In the genomic region with DNA sequence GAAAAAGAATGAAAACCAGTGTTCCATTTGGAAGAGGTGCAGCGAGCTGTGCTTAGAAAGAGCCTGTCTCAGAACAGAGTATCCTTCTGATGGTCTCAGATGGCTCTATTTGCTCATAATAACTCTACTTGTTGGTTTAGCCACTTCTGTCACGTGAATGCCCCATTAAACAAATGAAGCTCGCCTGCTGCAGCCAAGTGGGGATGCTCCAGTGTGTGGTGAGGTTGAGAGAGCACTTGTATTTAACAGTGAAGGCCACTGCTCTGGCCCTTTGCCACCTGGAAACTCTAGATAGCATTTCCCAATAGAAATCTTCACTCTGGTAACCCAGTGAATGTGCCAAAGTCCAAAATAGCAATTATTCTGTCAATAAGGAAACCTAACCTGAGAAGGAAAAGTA, we compare ENCODE assay signal across 13 mouse cellular contexts.
DNase-seq lines count a peak whose midpoint lies in the region; ATAC-seq lines count a peak whose summit lies in the region.
"Had no signal": no experiment of that assay in that cellular context is flagged by ENCODE, and none has a peak within 500 bp of the region (broad histone marks: within the 10 kb centered on the region; RNA-seq: fewer than 3 reads in every experiment).

No protein-coding gene starts in this region.

- no peak overlapping the region for H3K4me3 ChIP-seq in midbrain, embryonic 15.5 days
- H3K4me3 ChIP-seq: forebrain, embryonic 10.5 days; heart, embryonic 15.5 days; limb, embryonic 12.5 days had no signal

- intact Hi-C loops in left cerebral cortex, postnatal 14 days (cut with DNase I): loop anchor here (2.0 kb wide), 1 partner anchor 83 kb away; no protein-coding TSS in a partner anchor

- no peak overlapping the region for H3K27ac ChIP-seq in midbrain, embryonic 15.5 days
- H3K27ac ChIP-seq: forebrain, embryonic 10.5 days; heart, embryonic 15.5 days; limb, embryonic 12.5 days had no signal

- H3K27me3 ChIP-seq in midbrain, embryonic 15.5 days (replicated peaks): no peaks in the 10 kb centered on the region
- H3K27me3 ChIP-seq: heart, embryonic 15.5 days; limb, embryonic 12.5 days; Patski had no signal

- no peaks in the 10 kb centered on the region for H3K9me3 ChIP-seq in midbrain, embryonic 15.5 days
- H3K9me3 ChIP-seq: forebrain, embryonic 10.5 days; heart, embryonic 15.5 days; limb, embryonic 12.5 days had no signal

- H3K4me1 ChIP-seq in midbrain, embryonic 15.5 days: peaks cover 16% of the 10 kb centered on the region; the same call in 1 of the 2 replicates
- H3K4me1 ChIP-seq: heart, embryonic 15.5 days had no signal

- no peaks in the 10 kb centered on the region for H3K36me3 ChIP-seq in midbrain, embryonic 15.5 days (replicated peaks)
- H3K36me3 ChIP-seq: forebrain, embryonic 10.5 days; heart, embryonic 15.5 days; limb, embryonic 12.5 days had no signal

- H3K4me2 ChIP-seq in midbrain, embryonic 15.5 days: no peak overlapping the region
- H3K4me2 ChIP-seq: heart, embryonic 15.5 days; limb, embryonic 12.5 days had no signal

- 33% methylated on average over 3 of the region's 3 CpGs for WGBS in midbrain, embryonic 15.5 days

- ATAC-seq in cerebellum, adult (ENCODE audit: insufficient number of reproducible peaks, low FRiP score, low TSS enrichment): no peak
- 0 out of 2 replicates have a peak, but pooled peaks have one; percentile 39 for ATAC-seq in midbrain, embryonic 15.5 days (replicated peaks)
- ATAC-seq: Patski had no signal

- no peak overlapping the region for H3K9ac ChIP-seq in midbrain, embryonic 15.5 days
- H3K9ac ChIP-seq: heart, embryonic 15.5 days; limb, embryonic 12.5 days had no signal

- DNase-seq in cerebellum, adult 18-20 months: peak; percentile 9
- DNase-seq in left cerebral cortex, postnatal 14 days (ENCODE audit: low spot score in 2 of 2): peak; percentile 33 to 41
- no peak for DNase-seq in left cerebral cortex, adult 8-10 months (ENCODE audit: low spot score in 2 of 2)
- DNase-seq in cerebellum, postnatal 10 days: peak; percentile 56 to 74
- DNase-seq in urinary bladder, adult 18-20 months (ENCODE audit: low spot score in 2 of 2): no peak
- DNase-seq in thymus, postnatal 25 days: no peak
- DNase-seq: spleen, adult 18-20 months had no signal

Comparison
In these comparisons a context has a peak if more than half of its experiments do, and no peak if none do; other contexts are left out.
1. DNase-seq: peak in cerebellum, adult 18-20 months (2 of 2), left cerebral cortex, postnatal 14 days (2 of 2) and cerebellum, postnatal 10 days (2 of 2); none in left cerebral cortex, adult 8-10 months (0 of 2), urinary bladder, adult 18-20 months (0 of 2) and thymus, postnatal 25 days (single experiment).